Mouse (Mus musculus) MEL (cell line): ENCODE measurements around the gene Adamtsl4.

Source experiments
- CTCF ChIP-seq, 3 experiments: IDR thresholded peaks in 2 of 3; conservative IDR thresholded peaks in 1 of 3; 2 replicates each; pipeline ENCODE4 v1.5.1; 2011 to 2012; ENCODE audit warnings: low read length in 3 of 3, low read depth in 2 of 3, mild to moderate bottlenecking in 2 of 3, improper control_type of control experiment in 1 of 3, inconsistent platforms in 1 of 3, mixed read lengths in 1 of 3, moderate library complexity in 1 of 3; ENCODE audit not compliant: control insufficient read depth in 1 of 3, insufficient read depth in 1 of 3, poor library complexity in 1 of 3, severe bottlenecking in 1 of 3
- GATA1 ChIP-seq: IDR thresholded peaks from 2 replicates; pipeline ENCODE4 v1.6.1; 2011; ENCODE audit warnings: low read depth, low read length, improper control_type of control experiment
- POLR2A ChIP-seq, 2 experiments: IDR thresholded peaks; 2 replicates each; pipeline ENCODE4 v1.6.1; 2011 to 2012; ENCODE audit warnings: low read length in 2 of 2, mild to moderate bottlenecking in 2 of 2, control low read depth in 1 of 2, improper control_type of control experiment in 1 of 2, low read depth in 1 of 2, moderate library complexity in 1 of 2; ENCODE audit not compliant: control insufficient read depth in 1 of 2, insufficient read depth in 1 of 2, poor library complexity in 1 of 2
- ZKSCAN1 ChIP-seq: IDR thresholded peaks from 2 replicates; pipeline ENCODE4 v1.6.1; 2012; ENCODE audit warnings: low read depth, mild to moderate bottlenecking, inconsistent platforms, low read length, improper control_type of control experiment, moderate library complexity

DNA sequence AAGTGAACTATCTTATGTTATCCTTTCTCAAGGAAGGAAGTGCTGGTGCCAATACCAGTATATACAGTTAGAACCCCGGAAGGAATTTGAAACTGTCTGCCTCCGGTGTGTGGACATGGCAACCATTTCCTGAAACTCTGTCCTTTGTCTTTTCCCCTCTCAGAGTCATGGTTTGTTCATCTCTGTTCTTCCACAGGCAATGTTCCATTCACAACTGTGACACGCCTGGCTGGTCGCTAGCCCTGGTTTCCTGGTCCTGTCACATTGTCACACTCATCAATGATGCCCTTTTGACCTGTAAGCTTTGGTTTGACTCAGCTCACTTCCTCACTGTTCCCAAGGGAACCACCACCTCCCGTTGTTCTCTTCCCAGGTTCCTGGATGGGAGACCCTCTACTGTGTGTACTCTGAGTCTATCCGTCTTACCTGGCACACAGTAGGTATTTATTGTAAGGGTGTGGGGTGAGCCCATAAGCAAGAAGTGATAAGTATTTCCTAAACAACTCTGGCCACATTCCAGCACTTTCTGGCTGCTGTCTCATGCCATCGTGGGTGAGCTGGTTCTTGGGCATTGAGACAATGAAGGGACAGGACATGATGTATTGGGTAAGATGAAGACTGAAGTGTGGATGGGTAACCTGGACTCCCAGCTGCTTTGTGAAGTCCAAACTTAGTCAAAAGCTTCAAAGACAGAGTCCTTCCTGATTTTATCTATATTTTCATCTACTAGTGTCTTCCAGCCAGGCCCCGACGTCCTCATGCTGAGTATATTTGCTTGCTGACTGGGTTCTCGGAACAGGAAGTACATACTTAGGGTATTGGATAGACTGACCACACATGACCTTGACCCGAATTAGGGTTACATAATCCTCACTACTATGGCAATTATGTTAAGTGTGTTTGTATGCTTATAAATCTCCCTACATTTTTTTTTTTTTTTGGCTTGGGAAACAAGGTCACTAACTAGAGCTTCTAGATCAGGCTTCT, 6.4 kb upstream of the Adamtsl4 start:
- no peak for TF ChIP-seq CTCF (IDR thresholded peaks at IDR 0.05 in 2 of 3, conservative IDR thresholded peaks at IDR 0.05 in 1 of 3; ENCODE audit: control insufficient read depth in 1 of 3, insufficient read depth in 1 of 3, low read depth in 2 of 3, low read length in 3 of 3, poor library complexity in 1 of 3, severe bottlenecking in 1 of 3)
- TF ChIP-seq POLR2A (IDR thresholded peaks at IDR 0.05; ENCODE audit: control insufficient read depth in 1 of 2, insufficient read depth in 1 of 2, low read depth in 1 of 2, low read length in 2 of 2, poor library complexity in 1 of 2) = no peak
- TF ChIP-seq ZKSCAN1 = peak; percentile 82
- TF ChIP-seq GATA1 = no peak
